Mouse (Mus musculus) spleen, embryonic (tissue): ENCODE measurements at regions not wholly inside any gene's neighbourhood (a gene's known extent, or its start where the extent isn't known, plus 50 kb on each side); places are given as distances from the start of the nearest gene placed in this dataset.

ENCODE experiments used
- CTCF ChIA-PET: fragments of 350-600 bp; sonication (Branson Sonifier 250); formaldehyde crosslinking; loops from one replicate; lab custom pipeline; 2022; lab: Charles Lee

DNA sequence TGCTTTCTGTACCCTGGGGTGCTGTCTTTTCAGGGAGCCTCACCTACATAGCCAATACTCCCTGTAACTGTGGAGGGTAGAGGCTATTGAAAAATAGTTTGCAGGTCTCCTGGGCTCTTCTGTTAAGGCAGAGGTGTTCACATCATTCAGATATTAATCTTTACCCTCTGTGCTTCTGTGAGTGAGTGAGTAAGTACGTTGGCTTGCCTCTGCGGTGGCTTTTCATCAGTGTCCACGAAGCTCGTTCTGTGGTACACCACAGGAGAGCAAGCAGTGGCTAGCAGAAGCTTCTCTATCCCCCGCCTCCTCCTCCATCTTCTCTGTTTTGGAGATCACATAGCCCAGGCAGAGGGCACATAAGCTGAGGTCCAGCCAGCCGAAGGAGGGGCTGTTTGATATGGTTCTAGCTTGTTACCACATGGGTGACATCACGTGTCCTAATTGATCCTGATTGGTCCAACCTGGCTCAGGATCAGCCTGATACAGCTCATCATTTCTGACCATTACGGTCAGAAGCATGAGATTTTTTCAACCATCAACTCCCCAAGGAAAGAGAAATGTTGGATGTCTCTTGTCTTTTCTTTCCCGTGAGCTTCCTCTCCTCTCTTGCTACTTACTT, 680.6 kb upstream of the Car8 start:
- CTCF ChIA-PET = no interaction called here
